Mouse (Mus musculus): ENCODE results near the gene Asap2.

DNA sequence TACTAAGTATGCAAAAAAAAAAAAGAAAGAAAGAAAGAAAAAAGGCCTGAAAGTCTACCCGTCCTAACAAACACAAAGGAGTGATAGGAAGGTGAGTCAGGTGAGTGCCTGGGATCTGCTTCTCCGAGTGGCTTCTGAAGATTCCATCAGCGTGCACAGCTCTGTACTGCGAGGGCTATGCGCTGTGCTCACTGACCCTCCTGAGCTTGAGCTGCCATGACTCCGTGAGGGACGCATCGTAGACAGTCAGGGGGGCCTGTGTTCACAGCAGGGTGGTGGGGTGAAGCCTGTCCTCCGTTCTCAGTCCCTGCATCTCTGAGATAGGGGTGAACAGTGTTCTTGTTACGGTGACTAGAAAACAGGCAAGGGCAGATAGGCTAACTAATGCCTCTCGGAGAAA lies 308.6 kb downstream of the Asap2 start:
- TF ChIP-seq CTCF (IDR thresholded peaks at IDR 0.05; ENCODE audit: control insufficient read depth, insufficient read depth, insufficient replicate concordance, low read depth, low read length) (no peak), POLR2A (IDR thresholded peaks at IDR 0.05; ENCODE audit: control insufficient read depth, low read depth, low read length) (no peak)
